Mouse (Mus musculus): ENCODE data around the gene Th. TPM values are rescaled to one million over a fixed set of nuclear protein-coding genes. Genes with fewer than 3 reads are reported as not detected.
A peak's percentile ranks its signal among the peaks of the same experiment; 100 is the strongest.

Gene Th
- total RNA-seq, 4 experiments from 2014 or later: 0.39 to 0.89 (median 0.53) TPM

DNA sequence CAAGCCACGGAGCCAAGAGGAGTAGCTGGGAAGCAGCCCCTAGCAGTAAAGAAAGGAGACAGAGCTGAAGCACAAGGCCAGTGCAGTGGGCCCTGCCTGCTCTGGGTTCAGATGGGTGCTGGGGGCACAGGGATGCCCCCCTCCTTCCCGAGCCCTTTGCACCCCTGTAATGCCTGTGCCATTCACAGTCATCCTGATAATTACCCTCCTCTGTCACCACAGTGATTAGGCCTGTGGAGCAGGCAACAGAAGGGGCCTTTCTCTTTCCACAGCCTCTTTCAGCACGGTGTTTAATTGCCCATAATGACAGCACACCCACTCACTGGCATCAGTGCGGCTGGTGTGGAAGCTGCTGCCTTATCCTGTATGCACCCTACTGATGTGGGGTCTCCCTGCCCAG is 28.0 kb downstream of the Th start:
- no peak for DNase-seq (ENCODE audit: low spot score in 2 of 2)

DNA sequence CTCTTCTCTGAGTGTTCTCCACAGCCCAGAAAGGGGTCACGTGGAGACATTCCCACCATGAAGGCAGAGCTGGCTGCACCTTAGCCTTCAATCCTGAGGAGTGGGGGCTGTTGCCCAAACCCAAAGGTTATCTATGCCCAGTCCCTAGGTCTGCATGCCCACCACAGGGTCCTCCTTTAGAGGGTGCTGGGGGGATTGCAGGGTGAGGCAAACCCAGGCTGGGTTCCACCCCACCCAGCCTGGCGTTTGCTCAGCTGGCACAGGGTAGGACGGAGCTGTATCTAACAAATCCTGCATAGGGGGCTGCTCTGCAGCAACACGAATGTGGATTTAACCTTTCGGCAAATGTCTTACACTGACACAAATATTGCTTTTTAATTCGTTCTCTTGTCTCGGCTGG is 29.2 kb downstream of the Th start:
- DNase-seq (ENCODE audit: low spot score in 2 of 2): no peak

DNA sequence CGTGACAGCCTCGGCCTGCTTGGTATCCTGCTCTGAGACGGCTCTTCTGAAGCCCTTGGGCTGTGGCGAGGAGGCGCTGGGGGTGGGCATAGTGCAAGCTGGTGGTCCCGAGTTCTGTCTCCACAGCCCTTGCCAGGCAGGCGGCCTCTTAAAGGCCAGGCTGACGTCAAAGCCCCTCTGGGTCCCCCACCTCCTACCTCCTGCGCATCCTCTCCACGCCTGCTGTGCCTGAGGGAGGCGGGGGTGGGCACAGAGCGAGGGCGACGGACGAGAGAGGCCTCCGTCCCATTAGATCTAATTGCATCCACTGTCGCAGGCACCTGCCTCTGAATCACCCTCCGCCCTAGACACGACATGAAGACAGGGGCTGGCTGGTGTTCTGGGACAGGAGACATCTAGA is 31.1 kb downstream of the Th start:
- DNase-seq (ENCODE audit: low spot score in 2 of 2): no peak

DNA sequence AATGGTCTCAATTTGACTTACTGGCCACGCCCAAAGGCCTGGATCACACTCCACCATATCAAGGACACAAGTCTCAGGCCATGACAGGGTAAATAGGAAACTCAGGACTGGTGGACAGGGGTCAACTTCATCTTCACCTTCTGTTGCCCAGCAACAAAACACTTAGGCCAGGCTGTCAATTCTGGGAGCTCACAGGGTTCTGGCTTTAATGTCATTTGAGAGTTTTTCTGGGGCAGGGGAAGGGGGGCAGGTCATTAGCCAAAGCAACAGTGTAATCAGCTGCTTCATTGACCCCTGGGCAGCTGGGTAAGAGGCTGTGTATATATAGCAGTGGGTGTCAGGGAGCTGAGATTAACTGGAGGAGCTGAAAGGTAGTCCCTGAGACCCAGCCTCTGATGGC is 33.5 kb downstream of the Th start:
- DNase-seq (ENCODE audit: low spot score in 2 of 2): no peak

DNA sequence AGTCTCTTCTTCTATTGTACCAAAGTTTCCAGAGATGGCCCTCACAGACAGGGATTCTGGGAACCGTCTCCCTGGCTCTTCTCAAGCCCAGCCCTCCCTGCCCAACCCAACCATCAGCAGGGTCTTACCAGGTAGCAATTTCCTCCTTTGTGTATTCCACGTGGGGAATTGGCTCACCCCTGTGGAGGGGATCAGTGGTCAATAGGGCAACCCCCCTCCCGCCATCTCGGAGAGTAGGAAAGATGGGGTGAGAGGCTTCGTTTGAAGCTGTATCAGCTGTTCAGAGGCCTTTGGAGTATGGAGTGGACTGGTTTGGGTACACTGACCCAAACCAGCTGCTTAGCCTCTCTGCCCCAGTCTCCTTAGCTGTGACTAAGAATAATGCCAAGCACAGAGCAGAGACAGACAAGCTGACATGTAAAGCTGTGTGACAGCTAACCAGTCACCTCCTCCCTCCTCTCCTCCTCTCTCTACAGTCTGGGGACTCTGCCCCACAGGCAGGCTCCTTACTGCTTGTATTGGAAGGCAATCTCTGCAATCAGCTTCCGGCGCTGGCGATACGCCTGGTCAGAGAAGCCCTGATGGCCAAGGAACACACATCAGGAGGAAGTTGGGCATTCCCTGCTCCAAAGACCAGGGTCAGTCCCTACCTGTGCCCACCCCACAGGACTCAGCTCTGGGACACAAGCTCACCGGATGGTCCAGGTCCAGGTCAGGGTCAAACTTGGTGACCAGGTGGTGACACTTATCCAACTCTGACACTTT is 34.8 kb downstream of the Th start:
- DNase-seq (ENCODE audit: low spot score in 2 of 2): no peak

DNA sequence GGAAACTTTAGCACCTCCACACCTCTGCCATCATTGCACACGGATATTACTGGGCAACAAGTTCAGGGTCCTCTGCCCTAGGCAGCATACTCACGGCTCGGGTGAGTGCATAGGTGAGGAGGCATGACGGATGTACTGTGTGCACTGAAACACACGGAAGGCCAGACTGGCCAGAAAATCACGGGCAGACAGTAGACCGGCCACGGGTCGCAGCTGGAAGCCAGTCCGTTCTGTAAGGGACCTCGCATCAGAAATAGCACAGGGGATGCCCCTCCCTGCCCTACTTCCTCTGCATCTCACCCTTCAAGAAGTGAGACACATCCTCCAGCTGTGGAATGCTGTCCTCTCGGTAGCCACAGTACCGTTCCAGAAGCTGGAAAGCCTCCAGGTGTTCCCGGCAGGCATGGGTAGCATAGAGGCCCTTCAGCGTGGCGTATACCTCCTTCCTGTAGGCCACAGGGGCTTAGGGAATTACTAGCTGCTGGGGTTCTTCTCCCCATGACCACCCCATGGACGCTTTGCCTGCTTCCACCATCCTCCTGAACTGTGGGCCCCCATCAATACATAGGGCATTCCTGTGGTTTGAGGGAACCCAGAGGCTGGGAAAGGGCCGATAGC is 35.6 kb downstream of the Th start:
- DNase-seq (ENCODE audit: low spot score in 2 of 2): no peak

DNA sequence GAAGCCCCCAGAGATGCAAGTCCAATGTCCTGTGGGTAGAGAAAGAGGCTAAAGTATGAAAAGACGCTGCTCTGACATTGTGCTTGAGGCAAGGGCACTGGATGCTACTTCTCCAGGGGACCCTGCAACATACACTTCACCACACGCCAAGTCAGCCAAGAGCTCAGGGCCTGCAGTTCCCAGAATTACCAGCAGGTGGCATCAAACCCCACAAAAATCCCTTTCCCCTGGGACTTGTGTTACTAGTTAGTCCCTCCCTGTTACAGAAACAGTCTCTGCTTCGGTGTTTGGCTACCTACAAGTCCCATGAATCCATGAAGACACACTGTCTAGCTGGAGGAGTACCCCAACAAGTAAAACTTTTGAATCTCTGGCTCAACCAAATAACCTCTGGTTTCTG is 36.3 kb downstream of the Th start:
- DNase-seq (ENCODE audit: low spot score in 2 of 2): peak; percentile 20 to 85

DNA sequence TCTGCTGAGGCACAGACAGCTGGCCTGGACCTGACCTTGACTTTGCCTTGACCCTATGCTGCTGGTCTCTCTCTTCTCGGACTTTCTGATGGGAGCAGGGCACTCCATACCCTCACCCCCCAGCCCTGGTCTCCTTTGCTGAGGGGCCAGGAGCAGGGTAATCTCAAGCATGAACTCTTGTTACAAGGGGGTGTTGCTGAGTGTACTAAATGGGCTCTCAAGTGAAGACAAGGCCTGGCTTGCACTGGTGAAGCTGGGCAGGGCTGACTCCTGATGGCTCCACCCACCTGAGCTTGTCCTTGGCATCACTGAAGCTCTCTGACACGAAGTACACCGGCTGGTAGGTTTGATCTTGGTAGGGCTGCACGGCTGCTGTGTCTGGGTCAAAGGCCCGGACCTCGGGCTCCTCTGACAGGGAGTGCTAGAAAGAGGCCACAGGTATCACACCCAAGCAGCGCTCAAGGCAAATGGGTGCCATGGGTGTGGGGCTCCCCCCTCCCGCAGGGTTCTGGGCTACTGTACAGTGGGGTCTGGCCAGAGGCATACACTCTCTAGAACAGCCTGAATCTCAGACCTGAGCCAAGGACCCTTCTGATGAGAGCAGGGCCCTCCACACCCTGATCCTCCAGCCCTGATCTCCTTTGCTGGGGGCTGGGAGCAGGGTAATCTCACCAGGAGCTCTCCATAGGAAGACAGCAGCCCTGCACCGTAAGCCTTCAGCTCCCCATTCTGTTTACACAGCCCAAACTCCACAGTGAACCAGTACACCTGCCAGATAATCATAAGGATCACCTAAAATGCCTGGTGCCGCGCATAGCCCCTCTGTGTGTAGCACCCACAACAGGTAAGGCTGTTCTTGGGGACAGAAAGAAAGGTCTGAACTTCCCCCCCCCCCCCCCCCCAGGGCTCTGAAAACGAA is 36.9 kb downstream of the Th start:
- DNase-seq (ENCODE audit: low spot score in 2 of 2): no peak

DNA sequence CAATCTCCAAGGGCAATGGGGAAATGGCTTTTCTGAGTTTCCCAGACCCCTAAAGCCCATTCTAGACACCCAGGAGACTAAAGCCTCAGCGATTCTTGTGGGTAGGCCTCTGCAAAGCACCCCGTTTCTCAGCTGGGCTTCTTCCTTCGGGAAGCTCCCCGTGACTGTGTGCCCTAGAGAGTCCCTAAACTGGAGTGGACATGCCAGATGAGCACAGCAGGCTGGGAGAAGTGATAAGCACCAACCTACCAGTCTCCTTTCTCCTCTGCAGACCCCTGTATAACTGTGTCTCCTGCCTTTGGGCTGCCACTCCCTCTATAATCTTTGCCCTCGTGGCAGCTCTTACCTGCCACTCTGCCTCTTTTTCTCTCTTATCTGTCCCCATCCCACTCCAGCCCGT is 37.6 kb downstream of the Th start:
- no peak for DNase-seq (ENCODE audit: low spot score in 2 of 2)

DNA sequence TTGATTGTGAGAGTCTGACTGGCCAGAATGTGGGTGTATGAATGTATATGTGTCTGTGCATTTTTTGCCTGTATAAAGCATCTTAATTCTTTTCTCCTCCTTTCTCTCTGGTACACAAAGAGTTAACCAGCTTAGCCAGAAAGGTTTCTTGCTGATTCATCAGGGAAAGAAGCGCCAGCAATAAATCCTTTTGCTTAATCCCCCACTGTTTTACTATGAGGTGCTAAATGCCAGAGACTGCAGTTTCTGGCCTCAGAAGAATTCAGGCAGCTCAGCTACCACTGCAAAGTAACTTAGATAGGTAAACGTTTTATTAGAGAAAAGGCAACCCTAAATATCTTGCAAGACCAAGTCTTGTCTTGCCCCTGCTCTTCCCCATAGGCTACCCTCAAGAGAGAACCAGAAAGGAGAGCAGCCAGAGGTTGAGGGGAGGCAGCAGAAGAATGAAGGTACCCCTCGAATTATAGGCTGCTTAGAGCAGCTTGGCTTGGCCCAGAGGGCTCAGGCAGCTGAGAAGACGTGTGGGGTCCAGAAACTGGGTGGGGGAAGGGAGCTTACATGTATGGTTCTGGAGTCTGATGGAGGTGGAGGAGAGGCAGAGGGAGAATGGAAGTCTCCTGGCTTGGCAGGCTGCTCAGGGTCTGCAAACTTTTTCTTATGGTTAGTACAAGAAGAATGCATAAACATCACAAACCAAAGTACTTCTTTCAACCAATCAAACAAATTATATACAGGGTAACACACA is 61.3 kb downstream of the Th start:
- DNase-seq (ENCODE audit: low spot score in 2 of 2): no peak

DNA sequence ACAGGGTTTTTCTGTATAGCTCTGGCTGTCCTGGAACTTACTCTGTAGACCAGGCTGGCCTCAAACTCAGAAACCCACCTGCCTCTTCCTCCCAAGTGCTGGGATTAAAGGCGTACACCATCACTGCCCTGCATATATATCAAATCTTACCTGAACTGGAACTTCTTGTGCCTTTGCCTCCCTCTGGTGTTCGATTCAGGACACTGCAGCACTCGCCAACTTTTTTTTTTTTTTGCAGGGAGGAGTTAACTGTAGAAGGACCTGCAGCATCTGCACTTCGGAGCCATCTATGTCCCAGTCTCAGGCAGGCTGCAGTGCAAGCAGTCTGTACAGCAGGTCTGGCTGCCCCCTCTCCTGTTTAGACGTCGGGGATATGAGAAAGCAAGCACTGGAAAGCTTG is 80.2 kb downstream of the Th start:
- peak in 1 of 2 experiments; percentile 12 for DNase-seq (ENCODE audit: low spot score in 2 of 2)

Other genes starting within 250 kb of the Th start
- gene Ins2, start 187.7 kb downstream of the Th start, total RNA-seq (2022): not detected
- gene Ascl2, start 38.1 kb upstream of the Th start, total RNA-seq (2022): under 1 TPM; 0.27 to 0.85 (median 0.36) TPM
- gene Tspan32, start 73.9 kb upstream of the Th start, total RNA-seq (2022): under 1 TPM in 2 of 4 experiments, not detected in 2; 0.70 to 0.75 TPM
- 100 to 1,000 TPM; 413 to 631 (median 486) TPM for gene Cd81, start 121.6 kb upstream of the Th start, total RNA-seq (2022)
- 10 to 100 TPM; 34.2 to 46.9 (median 38.5) TPM for gene Tssc4, start 138.1 kb upstream of the Th start, total RNA-seq (2022)
- under 1 TPM in 1 of 4 experiments, not detected in 3; 0.16 TPM for gene Trpm5, start 163.5 kb upstream of the Th start, total RNA-seq (2022)
- 1 to 10 TPM in 1 of 4 experiments, under 1 TPM in 3; 0.61 to 1.2 (median 0.83) TPM for gene Kcnq1, start 175.2 kb upstream of the Th start, total RNA-seq (2022)

Data from layer of hippocampus, adult 8-10 months (tissue).